Mouse (Mus musculus) C2C12 (cell line): Measurements from ENCODE around the gene S1pr4. TPM values are rescaled to one million over a fixed set of nuclear protein-coding genes. Genes with fewer than 3 reads are reported as not detected.

Experiments used
- H3K27me3 ChIP-seq: one replicate; pipeline ENCODE4 v1.6.1; 2011; ENCODE audit not compliant: control insufficient read depth, insufficient read depth, insufficient read length
- H3K36me3 ChIP-seq: one replicate; pipeline ENCODE4 v1.6.1; 2011; ENCODE audit not compliant: control insufficient read depth, insufficient read depth
- H3K4me3 ChIP-seq: one replicate; pipeline ENCODE4 v1.5.1; 2011; ENCODE audit warnings: mild to moderate bottlenecking, control low read depth; ENCODE audit not compliant: poor library complexity, insufficient read depth, severe bottlenecking
- H3K79me2 ChIP-seq: one replicate; pipeline ENCODE4 v1.6.1; 2011; ENCODE audit not compliant: control insufficient read depth, insufficient read depth
- H3K79me3 ChIP-seq: one replicate; pipeline ENCODE4 v1.6.1; 2011; ENCODE audit warnings: low read depth, control low read depth
- H3ac ChIP-seq: one replicate; pipeline ENCODE3; 2011; ENCODE audit warnings: low read depth; ENCODE audit not compliant: control insufficient read depth, insufficient read length
- CEBPB ChIP-seq: IDR thresholded peaks from one replicate; pipeline ENCODE4 v1.6.1; 2011; ENCODE audit warnings: low read depth, mild to moderate bottlenecking, control low read depth, moderate library complexity
- CTCF ChIP-seq: IDR thresholded peaks from one replicate; pipeline ENCODE4 v1.5.1; 2011; ENCODE audit not compliant: control insufficient read depth, insufficient read depth, insufficient read length
- FOSL1 ChIP-seq: IDR thresholded peaks from one replicate; pipeline ENCODE4 v1.8.0; 2011; ENCODE audit warnings: mild to moderate bottlenecking, low read length; ENCODE audit not compliant: poor library complexity, insufficient read depth, severe bottlenecking
- MAX ChIP-seq: IDR thresholded peaks from one replicate; pipeline ENCODE4 v1.6.1; 2011; ENCODE audit warnings: mild to moderate bottlenecking, control low read depth
- MYOD1 ChIP-seq: IDR thresholded peaks from one replicate; pipeline ENCODE4 v1.6.1; 2011; ENCODE audit warnings: low read depth; ENCODE audit not compliant: control insufficient read depth, insufficient read length
- MYOG ChIP-seq: IDR thresholded peaks from one replicate; pipeline ENCODE4 v1.6.1; 2011; ENCODE audit not compliant: control insufficient read depth, insufficient read length; ENCODE audit errors: extremely low read depth
- USF1 ChIP-seq: IDR thresholded peaks from one replicate; pipeline ENCODE4 v1.6.1; 2011; ENCODE audit warnings: low read depth, mild to moderate bottlenecking, control low read depth, moderate library complexity
- polyA plus RNA-seq: library from polyadenylated mRNA; unstranded; fragments of >200 nt; fragmentation: generic; extraction: Trizol; gene quantifications from one replicate; pipeline ENCODE4 v1.2.1, GENCODE M21; 2012; ENCODE audit warnings: missing spikeins

Gene S1pr4
- polyA plus RNA-seq, 1 experiment, result 0.02 TPM

GRCm38 (mm10) chr10:81536734-81537133 is 36.8 kb upstream of the S1pr4 start:
- TF ChIP-seq MYOD1, result no peak
- no peak for TF ChIP-seq USF1
- TF ChIP-seq CTCF, result no peak
- no peak for TF ChIP-seq CEBPB
- TF ChIP-seq MAX, result no peak
- peaks cover 70% of the 10 kb centered on the region for H3K79me2 ChIP-seq
- H3K79me3 ChIP-seq, result peaks cover 60% of the 10 kb centered on the region
- H3K4me3 ChIP-seq, result no peak overlapping the region
- no peaks in the 10 kb centered on the region for H3K27me3 ChIP-seq
- peaks cover 27% of the 10 kb centered on the region for H3K36me3 ChIP-seq
- H3ac ChIP-seq, result no peak overlapping the region

- H3K79me2 ChIP-seq, result peaks cover 51% of the 10 kb centered on the region
- TF ChIP-seq FOSL1 (no peak), CEBPB (no peak), MAX (no peak), MYOD1 (no peak), MYOG (no peak), USF1 (no peak), CTCF (no peak)
- H3K4me3 ChIP-seq, result no peak overlapping the region
- H3K27me3 ChIP-seq, result no peaks in the 10 kb centered on the region
- peaks cover 42% of the 10 kb centered on the region for H3K79me3 ChIP-seq
- H3ac ChIP-seq, result no peak overlapping the region
- peaks cover 45% of the 10 kb centered on the region for H3K36me3 ChIP-seq
Measured at GRCm38 (mm10) chr10:81534826-81535225, 34.9 kb upstream of the S1pr4 start.

GRCm38 (mm10) chr10:81526779-81527178 is 26.8 kb upstream of the S1pr4 start:
- Histone ChIP-seq H3K4me3 (no peak overlapping the region), H3K79me2 (no peaks in the 10 kb centered on the region), H3ac (no peak overlapping the region), H3K36me3 (peaks cover 27% of the 10 kb centered on the region), H3K27me3 (no peaks in the 10 kb centered on the region), H3K79me3 (no peaks in the 10 kb centered on the region)
- TF ChIP-seq CTCF (peak; percentile 95), MYOG (no peak)

- TF ChIP-seq MYOD1, result no peak
- no peak for TF ChIP-seq USF1
- TF ChIP-seq MYOG, result no peak
- no peak for TF ChIP-seq CEBPB
- TF ChIP-seq MAX, result no peak
- no peak for TF ChIP-seq FOSL1
- no peak for TF ChIP-seq CTCF
- no peak overlapping the region for H3K4me3 ChIP-seq
- H3ac ChIP-seq, result no peak overlapping the region
- no peaks in the 10 kb centered on the region for H3K79me2 ChIP-seq
- H3K27me3 ChIP-seq, result peaks cover 4% of the 10 kb centered on the region
- H3K79me3 ChIP-seq, result no peaks in the 10 kb centered on the region
- peaks cover 13% of the 10 kb centered on the region for H3K36me3 ChIP-seq
Measured at GRCm38 (mm10) chr10:81525017-81525694, 25.2 kb upstream of the S1pr4 start.

- Histone ChIP-seq H3K79me2 (no peaks in the 10 kb centered on the region), H3K36me3 (peaks cover 3% of the 10 kb centered on the region), H3K79me3 (no peaks in the 10 kb centered on the region), H3K27me3 (peaks cover 4% of the 10 kb centered on the region), H3ac (no peak within 1 kb of the TSS), H3K4me3 (no peak within 1 kb of the TSS)
- TF ChIP-seq MAX, result no peak
- no peak for TF ChIP-seq USF1
- no peak for TF ChIP-seq FOSL1
- no peak for TF ChIP-seq MYOG
- no peak for TF ChIP-seq CEBPB
- no peak for TF ChIP-seq CTCF
- no peak for TF ChIP-seq MYOD1
Measured at GRCm38 (mm10) chr10:81524051-81524605, 24.2 kb upstream of the S1pr4 start, which contains the start of gene Gna15. TSS of gene Gna15 (minus strand) at chr10:81524225.

GRCm38 (mm10) chr10:81523570-81523969 is 23.6 kb upstream of the S1pr4 start:
- peaks cover 4% of the 10 kb centered on the region for H3K27me3 ChIP-seq
- TF ChIP-seq CEBPB (no peak), MYOD1 (no peak), USF1 (no peak), FOSL1 (no peak), MAX (no peak), CTCF (no peak), MYOG (no peak)
- no peak overlapping the region for H3K4me3 ChIP-seq
- no peaks in the 10 kb centered on the region for H3K36me3 ChIP-seq
- H3K79me3 ChIP-seq, result no peaks in the 10 kb centered on the region
- no peak overlapping the region for H3ac ChIP-seq
- H3K79me2 ChIP-seq, result no peaks in the 10 kb centered on the region
